Mouse (Mus musculus) telencephalon, adult 2 months (tissue): ENCODE measurements at regions not wholly inside any gene's neighbourhood (a gene's known extent, or its start where the extent isn't known, plus 50 kb on each side); places are given as distances from the start of the nearest gene placed in this dataset.
"Not testable (repeated sequence)": the region's sequence is repeated elsewhere in the genome, so short reads cannot be mapped to it uniquely, and the experiment has no call there.

Experiments used
- DNase-seq: peaks from one replicate; pipeline ENCODE4 v3.0.0-alpha.2; 2011; ENCODE audit warnings: low read depth, low spot score

DNA sequence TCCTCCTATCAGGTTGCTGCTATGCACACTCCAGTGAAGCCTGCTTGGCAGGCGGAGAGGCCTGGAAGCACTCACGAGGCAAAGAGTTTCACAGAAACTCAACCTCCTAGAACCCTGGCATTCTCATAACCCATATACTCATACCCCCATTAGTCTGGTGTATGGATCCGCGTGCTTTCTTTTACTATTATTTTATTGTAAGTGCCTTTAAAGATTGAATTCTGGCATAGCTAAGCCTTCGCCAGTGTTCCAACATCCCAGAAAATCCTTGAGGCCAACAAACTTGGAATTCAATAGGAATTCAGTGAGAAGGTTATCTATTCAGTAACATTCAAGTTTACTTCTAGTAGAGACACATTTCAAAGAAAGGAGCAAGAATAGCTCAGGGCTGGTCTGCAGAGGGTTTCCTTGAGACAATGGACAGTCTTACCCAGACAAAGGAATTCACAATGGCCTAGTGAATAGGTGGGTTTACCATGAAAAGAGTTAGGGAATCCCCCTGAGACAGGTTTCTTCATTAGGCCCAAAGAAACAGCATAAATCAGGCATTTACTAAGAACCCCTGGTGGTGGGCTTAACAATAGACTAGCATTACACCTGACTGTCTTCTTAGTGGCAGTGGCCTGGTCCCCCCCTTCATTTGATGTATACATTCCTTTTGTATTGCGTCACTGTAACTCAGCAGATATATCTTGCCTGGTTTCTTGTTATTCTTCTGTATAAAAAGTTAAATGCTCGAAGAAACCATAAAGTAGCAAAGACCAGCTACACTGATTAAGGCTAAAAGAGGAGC lies 80.8 kb upstream of the Gm15446 start:
- not testable (repeated sequence) for DNase-seq

GRCm38 (mm10) chr5:109844236-109844635 lies 79.0 kb upstream of the Gm15446 start:
- not testable (repeated sequence) for DNase-seq

DNA sequence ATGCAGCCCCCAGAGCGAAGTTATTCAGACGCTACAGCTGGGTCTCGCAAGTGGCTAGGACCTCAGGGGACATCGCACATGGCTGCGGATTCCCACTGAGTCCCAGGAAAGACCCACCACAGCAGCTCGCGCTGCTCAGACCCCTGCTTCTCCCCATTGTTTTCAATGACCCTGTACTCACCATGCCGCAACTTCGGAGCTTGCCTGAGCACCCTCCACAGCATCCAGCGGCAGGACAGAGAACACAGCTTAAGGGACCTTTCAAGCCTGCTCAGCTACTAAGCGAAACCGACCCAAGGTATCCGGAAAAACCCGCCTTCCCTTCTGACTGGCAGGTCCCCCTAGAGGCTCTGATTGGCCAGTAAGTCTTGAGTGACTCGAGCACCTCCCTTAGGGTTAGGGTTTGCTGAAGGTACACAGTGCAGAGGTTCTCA lies 78.4 kb upstream of the Gm15446 start:
- DNase-seq: no peak

DNA sequence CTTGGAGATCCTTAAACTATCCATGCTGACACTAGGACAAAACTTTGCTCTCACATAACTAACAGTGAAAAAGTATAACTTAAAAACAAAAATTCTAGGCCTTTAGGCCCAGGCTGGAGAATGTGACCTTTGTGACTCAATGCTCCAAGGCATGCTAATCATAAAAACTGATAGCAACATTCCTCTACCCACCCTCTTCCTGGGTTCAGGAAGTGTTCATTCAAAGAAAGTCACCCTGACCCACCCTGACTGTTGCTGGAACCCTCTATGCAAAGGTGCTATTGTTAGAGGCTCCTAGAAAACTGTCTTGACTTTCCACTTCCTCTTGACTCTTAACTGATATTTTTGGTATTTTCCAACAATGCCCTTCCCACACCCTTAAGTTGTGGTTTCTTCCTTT lies 72.0 kb upstream of the Gm15446 start:
- not testable (repeated sequence) for DNase-seq

DNA sequence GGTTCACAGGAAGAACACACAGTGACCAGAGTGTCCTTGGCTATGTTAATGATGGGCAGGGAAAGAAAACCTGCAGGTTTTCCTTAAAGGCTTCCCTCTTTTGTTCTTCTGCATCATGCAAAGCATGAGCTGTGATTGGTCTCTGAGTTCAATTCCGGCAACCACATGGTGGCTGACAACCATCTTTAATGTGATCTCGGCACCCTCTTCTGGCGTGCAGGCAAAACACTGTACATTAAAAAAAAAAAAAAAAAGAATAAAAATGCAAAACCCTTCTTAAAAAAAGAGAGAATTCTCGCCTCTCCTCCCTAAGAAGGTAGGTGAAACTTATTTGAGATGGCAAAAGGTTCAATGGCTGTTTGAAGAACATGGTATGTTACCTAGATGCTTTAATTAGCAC lies 62.8 kb upstream of the Gm15446 start:
- DNase-seq: no peak

DNA sequence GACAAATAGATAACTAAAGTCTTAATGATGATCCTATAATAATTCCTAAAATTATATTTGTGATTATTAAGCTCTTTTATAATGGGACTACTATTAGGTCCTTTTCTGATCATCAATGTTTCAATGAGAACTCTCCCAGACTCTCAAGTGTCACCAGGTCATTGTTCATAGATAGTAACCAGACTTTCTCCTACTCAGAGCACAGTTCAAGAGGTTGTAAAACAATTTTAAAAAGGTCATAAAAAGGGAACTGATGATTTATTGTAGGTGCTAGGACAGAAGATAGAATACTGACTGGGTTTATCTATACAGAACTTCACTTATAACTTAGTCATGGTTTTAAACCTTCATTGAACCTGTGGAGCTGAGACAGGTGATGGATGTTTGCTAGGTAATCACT lies 58.7 kb upstream of the Gm15446 start:
- DNase-seq: not testable (repeated sequence)

DNA sequence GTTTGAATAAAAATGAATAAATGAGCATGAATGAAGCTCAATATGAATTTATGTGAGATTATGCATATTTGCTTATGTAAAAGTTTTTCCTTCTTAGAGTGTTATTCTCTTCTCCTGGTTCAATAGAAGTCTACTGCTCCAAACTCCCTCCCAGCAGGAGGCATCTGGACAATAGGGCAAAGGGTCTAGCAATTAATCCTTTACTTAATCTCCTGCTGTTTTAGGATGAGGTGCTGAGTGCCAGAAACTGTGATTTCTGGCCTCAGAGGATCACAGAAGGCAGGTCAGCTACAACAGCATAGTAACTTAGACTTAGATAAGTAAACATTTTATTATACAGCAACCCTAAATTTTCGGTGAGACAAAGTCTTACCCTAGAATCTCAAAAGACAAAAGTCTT lies 57.6 kb upstream of the Gm15446 start:
- DNase-seq: no peak

DNA sequence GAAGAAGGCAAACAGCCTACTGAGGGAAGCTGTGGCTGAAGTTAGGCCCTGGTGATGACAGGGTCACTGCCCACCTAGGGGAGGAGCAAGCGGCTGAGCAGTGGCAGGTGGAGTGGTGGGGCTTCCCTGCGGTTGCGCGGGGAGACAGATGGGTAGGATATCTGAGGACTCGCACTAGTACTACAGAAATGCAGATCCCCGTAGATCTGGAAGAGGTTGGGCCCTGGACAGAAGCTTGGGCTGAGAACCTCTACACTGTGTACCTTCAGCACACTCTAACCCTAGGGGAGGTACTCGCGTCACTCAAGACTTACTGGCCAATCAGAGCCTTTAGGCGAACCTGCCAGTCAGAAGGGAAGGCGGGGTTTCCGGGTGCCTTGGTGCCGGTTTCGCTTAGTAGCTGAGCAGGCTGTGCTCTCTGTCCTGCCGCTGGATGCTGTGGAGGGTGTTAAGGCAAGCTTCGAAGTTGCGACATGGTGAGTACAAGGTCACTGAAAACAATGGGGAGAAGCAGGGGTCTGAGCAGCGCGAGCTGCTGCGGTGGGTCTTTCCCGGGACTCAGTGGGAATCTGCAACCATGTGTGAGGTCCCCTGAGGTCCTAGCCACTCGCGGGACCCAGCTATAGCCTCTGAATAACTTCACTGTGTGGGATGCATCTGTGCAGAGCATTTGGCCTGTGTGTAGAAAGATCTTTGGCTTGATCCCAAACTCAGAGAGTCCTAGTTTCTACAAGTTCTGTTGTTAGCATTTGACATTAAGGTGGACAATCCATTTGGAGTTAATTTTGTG lies 56.7 kb upstream of the Gm15446 start:
- DNase-seq: peak; percentile 85

DNA sequence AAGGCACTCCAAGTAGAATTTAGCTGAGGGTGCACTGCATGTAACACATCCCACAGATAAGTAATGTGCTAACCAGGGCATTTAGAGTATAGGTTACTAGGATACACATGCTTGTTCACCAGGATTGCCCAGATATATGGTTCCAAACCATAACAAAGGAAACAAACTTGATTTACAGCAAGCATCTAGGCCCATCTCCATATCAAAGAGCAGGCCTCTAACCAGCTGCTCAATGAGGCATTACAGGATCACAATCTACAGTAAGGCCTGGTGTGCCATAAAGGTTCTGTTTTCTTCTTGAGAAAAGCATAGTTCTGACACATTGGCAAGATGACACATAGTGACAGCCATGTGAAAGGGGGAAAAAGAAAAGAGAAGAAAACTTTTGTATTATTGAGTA lies 56.0 kb upstream of the Gm15446 start:
- not testable (repeated sequence) for DNase-seq
